Mouse (Mus musculus) forebrain, embryonic 13.5 days (tissue): Measurements from ENCODE around the gene Rilp. TPM values are rescaled to one million over a fixed set of nuclear protein-coding genes. Genes with fewer than 3 reads are reported as not detected.
A peak's percentile ranks its signal among the peaks of the same experiment; 100 is the strongest.
"Not testable (repeated sequence)": the region's sequence is repeated elsewhere in the genome, so short reads cannot be mapped to it uniquely, and the experiment has no call there.

ENCODE experiments used
- ATAC-seq: fragments of 200-750 bp; cut with Nextera tagmentation; 2 replicates; pipeline ENCODE4 v1.8.0; 2017
- H3K27ac ChIP-seq: fragments of 300-500 bp; sonication (generic); 2 replicates; pipeline ENCODE4 v1.5.1; 2015; ENCODE audit warnings: inconsistent platforms, mild to moderate bottlenecking, moderate library complexity
- H3K27me3 ChIP-seq: fragments of 300-500 bp; sonication (generic); 2 replicates; pipeline ENCODE4 v1.6.1; 2015; ENCODE audit warnings: mild to moderate bottlenecking, inconsistent platforms
- H3K36me3 ChIP-seq: fragments of 300-500 bp; sonication (generic); 2 replicates; pipeline ENCODE4 v1.6.1; 2015; ENCODE audit warnings: mild to moderate bottlenecking, inconsistent platforms; ENCODE audit not compliant: poor library complexity, severe bottlenecking
- H3K4me1 ChIP-seq: fragments of 300-500 bp; sonication (generic); 2 replicates; pipeline ENCODE4 v1.6.1; 2015; ENCODE audit warnings: inconsistent platforms
- H3K4me2 ChIP-seq: fragments of 300-500 bp; sonication (generic); 2 replicates; pipeline ENCODE4 v1.6.1; 2015; ENCODE audit warnings: inconsistent platforms, mild to moderate bottlenecking, moderate library complexity
- H3K4me3 ChIP-seq: fragments of 300-500 bp; sonication (generic); 2 replicates; pipeline ENCODE4 v1.5.1; 2015; ENCODE audit warnings: mild to moderate bottlenecking, inconsistent platforms
- H3K9ac ChIP-seq: fragments of 300-500 bp; sonication (generic); 2 replicates; pipeline ENCODE4 v1.6.1; 2015; ENCODE audit warnings: mild to moderate bottlenecking, inconsistent platforms
- H3K9me3 ChIP-seq: fragments of 300-500 bp; sonication (generic); replicated peaks from 2 replicates; pipeline ENCODE4 v1.6.1; 2016; ENCODE audit warnings: inconsistent platforms
- WGBS: fragments of 180-500 bp; shearing (Covaris S2); methylation state at CpG from one replicate; pipeline ENCODE4 v1.1.7; 2015; 5-methylcytosine and 5-hydroxymethylcytosine counted together
- microRNA counts: library from miRNA; unstranded; fragments of <30 nt; microRNA quantifications from one replicate; lab custom pipeline; 2016
- microRNA-seq: library from miRNA; unstranded; fragments of <30 nt; microRNA quantifications from one replicate; pipeline ENCODE4, GENCODE M21; 2016
- polyA plus RNA-seq: library from polyadenylated mRNA; unstranded; fragments of >200 nt; fragmentation: Nextera tagmentation; extraction: Ambion mirVana; gene quantifications from 2 replicates; pipeline ENCODE4 v1.2.1, GENCODE M21; 2015

Rilp gene
- polyA plus RNA-seq, 1 experiment from 2014 or later, result 0.40 TPM

GRCm38 (mm10) chr11:75552906-75553482 is 43.1 kb downstream of the Rilp start:
- Histone ChIP-seq H3K4me3 (no peak overlapping the region), H3K36me3 (0 out of 2 replicates have a peak, but pooled peaks cover 8% of the 10 kb centered on the region), H3K4me2 (no peak overlapping the region), H3K9me3 (0 out of 2 replicates have a peak, but pooled peaks cover under 1% of the 10 kb centered on the region), H3K4me1 (peaks cover 33% of the 10 kb centered on the region), H3K9ac (no peak overlapping the region), H3K27me3 (no peaks in the 10 kb centered on the region), H3K27ac (no peak overlapping the region)
- ATAC-seq, result no peak
- whole genome bisulfite sequencing, result 53% methylated on average over 7 of the region's 7 CpGs

DNA sequence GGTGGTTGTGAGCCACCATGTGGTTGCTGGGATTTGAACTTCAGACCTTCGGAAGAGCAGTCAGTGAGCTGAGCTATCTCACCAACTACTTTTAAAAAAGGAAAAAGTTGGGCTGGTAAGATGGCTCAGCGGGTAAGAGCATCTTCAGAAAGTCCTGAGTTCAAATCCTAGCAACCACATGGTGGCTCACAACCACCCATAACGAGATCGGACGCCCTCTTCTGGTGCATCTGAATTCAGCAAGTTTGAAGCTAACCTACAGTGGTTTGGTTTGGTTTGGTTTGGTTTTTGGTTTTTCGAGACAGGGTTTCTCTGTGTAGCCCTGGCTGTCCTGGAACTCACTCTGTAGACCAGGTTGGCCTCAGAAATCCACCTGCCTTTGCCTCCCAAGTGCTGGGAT is 46.1 kb downstream of the Rilp start:
- H3K36me3 ChIP-seq, result peaks cover 12% of the 10 kb centered on the region; the same call in 1 of the 2 replicates
- not testable (repeated sequence) for H3K27me3 ChIP-seq, ATAC-seq, H3K4me2 ChIP-seq, H3K9me3 ChIP-seq, H3K9ac ChIP-seq, H3K27ac ChIP-seq, H3K4me3 ChIP-seq
- H3K4me1 ChIP-seq, result peaks cover 13% of the 10 kb centered on the region; the same call in 1 of the 2 replicates
- WGBS, result 92% methylated on average over 6 of the region's 6 CpGs

GRCm38 (mm10) chr11:75557142-75557541 is 47.2 kb downstream of the Rilp start:
- 0 out of 2 replicates have a peak, but pooled peaks cover 3% of the 10 kb centered on the region for H3K9me3 ChIP-seq
- 80% methylated on average over 6 of the region's 6 CpGs for WGBS
- no peak for ATAC-seq

DNA sequence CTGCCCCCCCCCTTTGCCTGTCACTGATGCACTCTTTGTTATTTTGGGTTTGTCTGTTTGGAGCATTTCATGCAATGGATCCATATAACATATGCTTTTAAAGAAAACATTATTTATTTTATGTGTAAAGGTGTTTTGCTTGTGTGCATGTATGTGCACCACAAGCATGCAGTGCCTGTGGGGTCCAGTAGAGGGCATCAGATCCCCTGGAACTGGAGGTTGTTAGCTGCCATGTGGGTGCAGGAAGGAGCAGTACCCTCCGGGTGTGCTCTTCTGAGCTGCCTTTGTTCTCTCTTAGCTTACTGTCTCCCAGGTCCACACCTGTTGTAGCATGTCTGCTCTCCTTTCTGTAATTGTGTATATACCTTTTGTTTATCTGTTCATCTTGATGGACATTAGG is 48.2 kb downstream of the Rilp start:
- Histone ChIP-seq H3K9me3 (0 out of 2 replicates have a peak, but pooled peaks cover 3% of the 10 kb centered on the region), H3K27ac (no peak overlapping the region), H3K4me2 (no peak overlapping the region), H3K4me3 (no peak overlapping the region), H3K27me3 (no peaks in the 10 kb centered on the region), H3K4me1 (no peaks in the 10 kb centered on the region), H3K9ac (no peak overlapping the region), H3K36me3 (peaks cover 27% of the 10 kb centered on the region)
- no peak for ATAC-seq
- 91% methylated on average over 1 of the region's 1 CpGs for WGBS

More at GRCm38 (mm10) chr11:75557142-75557541, 47.2 kb downstream of the Rilp start:
- Histone ChIP-seq H3K27me3 (no peaks in the 10 kb centered on the region), H3K4me1 (peaks cover 3% of the 10 kb centered on the region; the same call in 1 of the 2 replicates), H3K27ac (no peak overlapping the region), H3K36me3 (peaks cover 20% of the 10 kb centered on the region; the same call in 1 of the 2 replicates), H3K4me3 (no peak overlapping the region), H3K4me2 (no peak overlapping the region), H3K9ac (no peak overlapping the region)

- H3K27me3 ChIP-seq, result no peaks in the 10 kb centered on the region
- H3K36me3 ChIP-seq, result peaks cover 35% of the 10 kb centered on the region
- ATAC-seq, result no peak
- H3K4me2 ChIP-seq, result no peak overlapping the region
- H3K9me3 ChIP-seq, result 0 out of 2 replicates have a peak, but pooled peaks cover 3% of the 10 kb centered on the region
- H3K4me3 ChIP-seq, result no peak overlapping the region
- WGBS, result 92% methylated on average over 8 of the region's 8 CpGs
- H3K27ac ChIP-seq, result no peak overlapping the region
- H3K4me1 ChIP-seq, result no peaks in the 10 kb centered on the region
- H3K9ac ChIP-seq, result no peak overlapping the region
Observed at GRCm38 (mm10) chr11:75559870-75560504, 50.1 kb downstream of the Rilp start.

GRCm38 (mm10) chr11:75560530-75561409 is 50.9 kb downstream of the Rilp start:
- WGBS, result 83% methylated on average over 14 of the region's 14 CpGs
- no peak overlapping the region for H3K4me3 ChIP-seq
- no peaks in the 10 kb centered on the region for H3K27me3 ChIP-seq
- 0 out of 2 replicates have a peak, but pooled peaks cover 3% of the 10 kb centered on the region for H3K9me3 ChIP-seq
- ATAC-seq, result no peak
- H3K4me1 ChIP-seq, result no peaks in the 10 kb centered on the region
- H3K9ac ChIP-seq, result no peak overlapping the region
- H3K27ac ChIP-seq, result no peak overlapping the region
- peaks cover 37% of the 10 kb centered on the region for H3K36me3 ChIP-seq
- H3K4me2 ChIP-seq, result no peak overlapping the region

DNA sequence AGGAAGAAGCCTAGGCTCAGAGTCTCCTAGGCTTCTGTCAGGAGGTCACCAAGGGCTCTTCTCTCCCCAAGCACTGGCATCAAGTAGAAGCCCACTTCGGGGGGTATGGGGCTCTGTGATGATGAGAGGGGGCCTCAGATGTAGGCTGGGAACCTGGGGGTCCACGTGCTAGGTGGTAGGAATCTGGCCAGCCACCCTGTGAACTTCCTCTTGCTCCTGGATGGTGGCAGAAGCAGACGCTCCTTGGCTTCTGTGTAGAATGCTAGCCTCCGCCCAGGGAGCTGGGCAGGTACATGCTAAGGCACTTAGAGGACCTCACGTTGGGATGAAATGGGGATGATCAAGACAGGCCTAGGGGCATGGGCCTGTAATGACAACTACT is 51.5 kb downstream of the Rilp start:
- no peak for ATAC-seq
- no peak overlapping the region for H3K4me3 ChIP-seq
- peaks cover 39% of the 10 kb centered on the region for H3K36me3 ChIP-seq
- H3K27me3 ChIP-seq, result no peaks in the 10 kb centered on the region
- H3K9me3 ChIP-seq, result 0 out of 2 replicates have a peak, but pooled peaks cover 3% of the 10 kb centered on the region
- 90% methylated on average over 5 of the region's 5 CpGs for WGBS
- no peak overlapping the region for H3K27ac ChIP-seq
- H3K4me2 ChIP-seq, result no peak overlapping the region
- no peak overlapping the region for H3K9ac ChIP-seq
- no peaks in the 10 kb centered on the region for H3K4me1 ChIP-seq

MicroRNAs within 50 kb of the gene (microRNA counts, 519-probe panel; counts per million panel counts)
- microRNA mmu-miR-22 (lab: Ali Mortazavi, UCI), result 4,984 counts per million, percentile 89 among the panel's probes with 10 or more counts

Small RNA genes within 50 kb of the gene (microRNA-seq; reads per million reads assigned to microRNA genes)
- gene Mir22, result 2,122 reads per million, percentile 84 among the genes with 10 or more reads in this experiment
- gene Mir3971, result not detected

Other genes starting within 250 kb of the Rilp start
- 99.6 and 110 TPM in 2 replicates for gene Rpa1, start 161.8 kb upstream of the Rilp start, polyA plus RNA-seq
- 17.7 and 17.8 TPM in 2 replicates for gene Smyd4, start 161.7 kb upstream of the Rilp start, polyA plus RNA-seq
- 15.5 and 19.0 TPM in 2 replicates for gene Serpinf1, start 87.4 kb upstream of the Rilp start, polyA plus RNA-seq
- 0.42 TPM in 1 of 2 replicates, not detected in the other for gene Serpinf2, start 70.5 kb upstream of the Rilp start, polyA plus RNA-seq
- 5.0 and 5.6 TPM in 2 replicates for gene Wdr81, start 55.4 kb upstream of the Rilp start, polyA plus RNA-seq
- gene Tlcd2, start 48.4 kb upstream of the Rilp start, polyA plus RNA-seq, result 1.4 and 1.9 TPM in 2 replicates
- gene Prpf8, start 23.3 kb upstream of the Rilp start, polyA plus RNA-seq, result 56.3 and 63.2 TPM in 2 replicates
- gene Scarf1, start 3.4 kb downstream of the Rilp start, polyA plus RNA-seq, result 3.3 TPM in 2 replicates
- 11.3 and 11.7 TPM in 2 replicates for gene Slc43a2, start 21.6 kb downstream of the Rilp start, polyA plus RNA-seq
- gene Pitpna, start 78.0 kb downstream of the Rilp start, polyA plus RNA-seq, result 70.0 and 70.8 TPM in 2 replicates
- gene Inpp5k, start 120.9 kb downstream of the Rilp start, polyA plus RNA-seq, result 32.7 and 33.8 TPM in 2 replicates
- 6.1 and 6.9 TPM in 2 replicates for gene Myo1c, start 140.4 kb downstream of the Rilp start, polyA plus RNA-seq
- gene Crk, start 169.2 kb downstream of the Rilp start, polyA plus RNA-seq, result 124 and 133 TPM in 2 replicates
- 1,451 and 1,470 TPM in 2 replicates for gene Ywhae, start 222.8 kb downstream of the Rilp start, polyA plus RNA-seq